Mouse (Mus musculus): ENCODE data around the gene Prtn3. TPM values are rescaled to one million over a fixed set of nuclear protein-coding genes. Genes with fewer than 3 reads are reported as not detected.
A peak's percentile ranks its signal among the peaks of the same experiment; 100 is the strongest.

The Prtn3 gene
- total RNA-seq, 1 experiment: 1.3 TPM

- peak overlapping the region; percentile 97 for H3K27ac ChIP-seq (ENCODE audit: insufficient read depth, low read depth, low read length, poor library complexity, severe bottlenecking)
- H3K4me3 ChIP-seq (ENCODE audit: insufficient read depth in 1 of 2, low read depth in 1 of 2, low read length in 2 of 2, poor library complexity in 1 of 2, severe bottlenecking in 1 of 2): peak overlapping the region; percentile 69 to 70
- DNase-seq (ENCODE audit: low read depth, low spot score): no peak
- H3K9me3 ChIP-seq (ENCODE audit: control insufficient read depth, insufficient read depth, low read depth, low read length): no peaks in the 10 kb centered on the region
- H3K9ac ChIP-seq (ENCODE audit: insufficient read depth, low read depth, low read length, poor library complexity, severe bottlenecking): peak overlapping the region; percentile 91
- H3K36me3 ChIP-seq (ENCODE audit: control insufficient read depth, insufficient read depth, low read length, poor library complexity, severe bottlenecking): peaks cover 26% of the 10 kb centered on the region
- in situ Hi-C loops (cut with MboI; ENCODE audit: low sequenced_read_pairs in 2 of 2, unreplicated experiment in 2 of 2): no loop called here
- peaks cover 0 to 33% of the 10 kb centered on the region in 2 experiments; a peak in 3 of 4 replicates for H3K4me1 ChIP-seq (ENCODE audit: control insufficient read depth in 2 of 2, insufficient read depth in 2 of 2, low read length in 2 of 2, poor library complexity in 1 of 2)
- no peak for TF ChIP-seq HCFC1 (IDR thresholded peaks at IDR 0.05; ENCODE audit: borderline replicate concordance, insufficient read depth, low read length)
- TF ChIP-seq ZNF384 (IDR thresholded peaks at IDR 0.05; ENCODE audit: low read depth, low read length): peak; percentile 69
- TF ChIP-seq MAFK (IDR thresholded peaks at IDR 0.05; ENCODE audit: insufficient read depth, low read depth, low read length): no peak
- TF ChIP-seq ZC3H11A (IDR thresholded peaks at IDR 0.05; ENCODE audit: borderline replicate concordance, low read depth, low read length): no peak
- no peak for TF ChIP-seq CHD2 (IDR thresholded peaks at IDR 0.05; ENCODE audit: low read depth, low read length)
Measured at GRCm38 (mm10) chr10:79853392-79853791, 20.9 kb upstream of the Prtn3 start.

GRCm38 (mm10) chr10:79853860-79854795 is 20.1 kb upstream of the Prtn3 start, which contains the start of gene Ptbp1:
Gene Ptbp1, plus strand, starts transcription at chr10:79854427.
- Histone ChIP-seq H3K36me3 (ENCODE audit: control insufficient read depth, insufficient read depth, low read length, poor library complexity, severe bottlenecking) (peaks cover 33% of the 10 kb centered on the region), H3K9me3 (ENCODE audit: control insufficient read depth, insufficient read depth, low read depth, low read length) (no peaks in the 10 kb centered on the region), H3K27ac (ENCODE audit: insufficient read depth, low read depth, low read length, poor library complexity, severe bottlenecking) (peak within 1 kb of the TSS; percentile 99), H3K4me1 (ENCODE audit: control insufficient read depth in 2 of 2, insufficient read depth in 2 of 2, low read length in 2 of 2, poor library complexity in 1 of 2) (peaks cover 0 to 34% of the 10 kb centered on the region in 2 experiments; a peak in 3 of 4 replicates), H3K4me3 (ENCODE audit: insufficient read depth in 1 of 2, low read depth in 1 of 2, low read length in 2 of 2, poor library complexity in 1 of 2, severe bottlenecking in 1 of 2) (peak within 1 kb of the TSS; percentile 94 to 95), H3K9ac (ENCODE audit: insufficient read depth, low read depth, low read length, poor library complexity, severe bottlenecking) (peak within 1 kb of the TSS; percentile 98)
- DNase-seq (ENCODE audit: low read depth, low spot score): peak; percentile 100
- TF ChIP-seq MAFK (IDR thresholded peaks at IDR 0.05; ENCODE audit: insufficient read depth, low read depth, low read length) (no peak), ZC3H11A (IDR thresholded peaks at IDR 0.05; ENCODE audit: borderline replicate concordance, low read depth, low read length) (no peak), ZNF384 (IDR thresholded peaks at IDR 0.05; ENCODE audit: low read depth, low read length) (no peak), HCFC1 (IDR thresholded peaks at IDR 0.05; ENCODE audit: borderline replicate concordance, insufficient read depth, low read length) (peak; percentile 84), CHD2 (IDR thresholded peaks at IDR 0.05; ENCODE audit: low read depth, low read length) (peak; percentile 89)
- in situ Hi-C loops (cut with MboI; ENCODE audit: low sequenced_read_pairs in 2 of 2, unreplicated experiment in 2 of 2): no loop called here

- DNase-seq (ENCODE audit: low read depth, low spot score): no peak
- peaks cover 0 to 38% of the 10 kb centered on the region in 2 experiments; a peak in 3 of 4 replicates for H3K4me1 ChIP-seq (ENCODE audit: control insufficient read depth in 2 of 2, insufficient read depth in 2 of 2, low read length in 2 of 2, poor library complexity in 1 of 2)
- H3K4me3 ChIP-seq (ENCODE audit: insufficient read depth in 1 of 2, low read depth in 1 of 2, low read length in 2 of 2, poor library complexity in 1 of 2, severe bottlenecking in 1 of 2): peak overlapping the region; percentile 94 to 95
- H3K9me3 ChIP-seq (ENCODE audit: control insufficient read depth, insufficient read depth, low read depth, low read length): no peaks in the 10 kb centered on the region
- in situ Hi-C loops (cut with MboI; ENCODE audit: low sequenced_read_pairs in 2 of 2, unreplicated experiment in 2 of 2): no loop called here
- H3K27ac ChIP-seq (ENCODE audit: insufficient read depth, low read depth, low read length, poor library complexity, severe bottlenecking): peak overlapping the region; percentile 99
- no peak for TF ChIP-seq ZNF384 (IDR thresholded peaks at IDR 0.05; ENCODE audit: low read depth, low read length)
- peak; percentile 47; the same call in 1 of the 2 replicates for TF ChIP-seq HCFC1 (IDR thresholded peaks at IDR 0.05; ENCODE audit: borderline replicate concordance, insufficient read depth, low read length)
- H3K36me3 ChIP-seq (ENCODE audit: control insufficient read depth, insufficient read depth, low read length, poor library complexity, severe bottlenecking): peaks cover 42% of the 10 kb centered on the region
- H3K9ac ChIP-seq (ENCODE audit: insufficient read depth, low read depth, low read length, poor library complexity, severe bottlenecking): peak overlapping the region; percentile 98
Measured at GRCm38 (mm10) chr10:79854801-79855541, 19.3 kb upstream of the Prtn3 start.

- in situ Hi-C loops (cut with MboI; ENCODE audit: low sequenced_read_pairs in 2 of 2, unreplicated experiment in 2 of 2): no loop called here
- Histone ChIP-seq H3K27ac (ENCODE audit: insufficient read depth, low read depth, low read length, poor library complexity, severe bottlenecking) (peak overlapping the region; percentile 99; the same call in 1 of the 2 replicates), H3K36me3 (ENCODE audit: control insufficient read depth, insufficient read depth, low read length, poor library complexity, severe bottlenecking) (peaks cover 49% of the 10 kb centered on the region), H3K9ac (ENCODE audit: insufficient read depth, low read depth, low read length, poor library complexity, severe bottlenecking) (peak overlapping the region; percentile 98), H3K4me3 (ENCODE audit: insufficient read depth in 1 of 2, low read depth in 1 of 2, low read length in 2 of 2, poor library complexity in 1 of 2, severe bottlenecking in 1 of 2) (peak overlapping the region; percentile 94 to 95), H3K4me1 (ENCODE audit: control insufficient read depth in 2 of 2, insufficient read depth in 2 of 2, low read length in 2 of 2, poor library complexity in 1 of 2) (peaks cover 0 to 37% of the 10 kb centered on the region in 2 experiments; a peak in 3 of 4 replicates), H3K9me3 (ENCODE audit: control insufficient read depth, insufficient read depth, low read depth, low read length) (no peaks in the 10 kb centered on the region)
- no peak for DNase-seq (ENCODE audit: low read depth, low spot score)
- TF ChIP-seq MAFK (IDR thresholded peaks at IDR 0.05; ENCODE audit: insufficient read depth, low read depth, low read length): no peak
- TF ChIP-seq HCFC1 (IDR thresholded peaks at IDR 0.05; ENCODE audit: borderline replicate concordance, insufficient read depth, low read length): no peak; the same call in 1 of the 2 replicates
- TF ChIP-seq ZNF384 (IDR thresholded peaks at IDR 0.05; ENCODE audit: low read depth, low read length): no peak
- TF ChIP-seq CHD2 (IDR thresholded peaks at IDR 0.05; ENCODE audit: low read depth, low read length): no peak
- TF ChIP-seq ZC3H11A (IDR thresholded peaks at IDR 0.05; ENCODE audit: borderline replicate concordance, low read depth, low read length): no peak
Measured at GRCm38 (mm10) chr10:79855558-79856184, 18.6 kb upstream of the Prtn3 start.

All from ES-E14 (cell line).